Mouse (Mus musculus): ENCODE data around the gene Plcg1.

DNA sequence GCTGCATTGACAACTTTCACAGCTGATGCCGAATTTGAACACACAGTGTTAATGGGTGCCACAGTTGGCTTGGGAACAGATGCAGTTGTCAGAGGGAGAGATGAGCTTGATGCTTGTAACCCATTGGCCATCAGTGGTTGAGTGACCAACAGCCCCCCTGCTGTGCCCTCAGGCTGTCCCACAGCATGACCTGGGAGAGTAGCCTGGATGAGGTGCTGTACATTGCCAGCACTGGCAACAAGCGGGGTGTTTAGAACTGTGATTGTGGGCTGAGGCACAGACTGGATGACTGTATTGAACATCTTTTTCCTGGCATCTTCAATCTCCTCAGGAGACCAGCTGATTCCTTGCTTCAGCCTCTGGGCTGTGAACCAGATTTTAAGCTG, 49.7 kb downstream of the Plcg1 start:
- TF ChIP-seq CTCF (IDR thresholded peaks at IDR 0.05; ENCODE audit: borderline replicate concordance, control insufficient read depth, extremely low read depth, insufficient read depth, low read length, poor library complexity) (no peak), POLR2A (IDR thresholded peaks at IDR 0.05; ENCODE audit: control insufficient read depth, extremely low read depth, insufficient read depth, low read length, poor library complexity) (no peak)

Measured in thymus, adult 2 months (tissue).